Mouse (Mus musculus) C2C12 (cell line): Measurements from ENCODE around the gene Acot7.

Source experiments
- CTCF ChIP-seq: IDR thresholded peaks from one replicate; pipeline ENCODE4 v1.5.1; 2011; ENCODE audit not compliant: control insufficient read depth, insufficient read depth, insufficient read length
- MAX ChIP-seq: IDR thresholded peaks from one replicate; pipeline ENCODE4 v1.6.1; 2011; ENCODE audit warnings: mild to moderate bottlenecking, control low read depth
- MYOD1 ChIP-seq: IDR thresholded peaks from one replicate; pipeline ENCODE4 v1.6.1; 2011; ENCODE audit warnings: low read depth; ENCODE audit not compliant: control insufficient read depth, insufficient read length
- MYOG ChIP-seq: IDR thresholded peaks from one replicate; pipeline ENCODE4 v1.6.1; 2011; ENCODE audit not compliant: control insufficient read depth, insufficient read length; ENCODE audit errors: extremely low read depth
- USF1 ChIP-seq: IDR thresholded peaks from one replicate; pipeline ENCODE4 v1.6.1; 2011; ENCODE audit warnings: low read depth, mild to moderate bottlenecking, control low read depth, moderate library complexity

DNA sequence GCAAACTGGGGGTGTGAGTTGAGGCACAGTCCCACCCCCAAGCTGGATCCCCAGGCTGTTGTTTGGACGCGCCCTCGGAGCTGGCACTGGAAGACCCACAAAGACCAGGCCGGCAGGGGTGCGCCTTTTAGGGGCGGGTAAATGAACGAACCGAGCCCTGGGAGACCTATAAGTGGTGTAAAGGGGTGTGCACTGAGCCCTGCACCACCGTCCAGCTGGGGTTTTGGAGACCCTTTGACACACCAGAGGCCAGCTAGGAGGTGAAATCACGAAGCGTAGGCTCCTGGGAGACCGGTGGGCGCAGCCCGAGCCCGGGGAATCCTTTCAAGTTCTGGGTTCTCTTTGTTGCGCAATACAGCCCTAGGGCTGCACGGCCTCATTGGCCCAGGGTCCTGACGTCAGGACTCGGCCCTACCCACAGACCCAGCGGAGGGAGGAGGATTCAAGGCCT is 96.8 kb downstream of the Acot7 start:
- TF ChIP-seq CTCF (no peak), MAX (no peak), USF1 (no peak), MYOD1 (no peak), MYOG (no peak)
